Mouse (Mus musculus) cerebellum, postnatal 36 days (tissue): Measurements from ENCODE around the gene Map3k6.
A peak's percentile ranks its signal among the peaks of the same experiment; 100 is the strongest.

Experiments used
- DNase-seq, 2 experiments: peaks; one replicate each; pipeline ENCODE4 v3.0.0; 2021 to 2022; ENCODE audit warnings: mixed read lengths in 2 of 2

Map3k6 gene

GRCm38 (mm10) chr4:133256820-133257219 is 16.2 kb downstream of the Map3k6 start:
- no peak for DNase-seq

GRCm38 (mm10) chr4:133257230-133257629 is 16.6 kb downstream of the Map3k6 start:
- no peak for DNase-seq

GRCm38 (mm10) chr4:133257798-133258408 is 17.3 kb downstream of the Map3k6 start:
- DNase-seq, result no peak

- no peak for DNase-seq
Measured at GRCm38 (mm10) chr4:133261641-133262374, 21.2 kb downstream of the Map3k6 start.

- no peak for DNase-seq
Measured at GRCm38 (mm10) chr4:133262375-133262765, 21.8 kb downstream of the Map3k6 start.

GRCm38 (mm10) chr4:133262882-133263281 is 22.3 kb downstream of the Map3k6 start, which contains the start of gene Sytl1:
Gene Sytl1 (minus strand): TSS chr4:133263113.
- no peak for DNase-seq

- no peak for DNase-seq
Measured at GRCm38 (mm10) chr4:133263756-133264155, 23.1 kb downstream of the Map3k6 start.

- no peak for DNase-seq
Measured at GRCm38 (mm10) chr4:133264559-133264958, 23.9 kb downstream of the Map3k6 start.

- no peak for DNase-seq
Measured at GRCm38 (mm10) chr4:133265297-133265696, 24.7 kb downstream of the Map3k6 start.

GRCm38 (mm10) chr4:133265759-133266158 is 25.1 kb downstream of the Map3k6 start:
- DNase-seq, result no peak

- DNase-seq, result no peak
Measured at GRCm38 (mm10) chr4:133266248-133266880, 25.7 kb downstream of the Map3k6 start.

- DNase-seq, result no peak
Measured at GRCm38 (mm10) chr4:133268931-133269330, 28.3 kb downstream of the Map3k6 start.

GRCm38 (mm10) chr4:133269596-133269995 is 29.0 kb downstream of the Map3k6 start:
- no peak for DNase-seq

- DNase-seq, result no peak
Measured at GRCm38 (mm10) chr4:133270929-133271328, 30.3 kb downstream of the Map3k6 start.

- peak; percentile 94 to 96 for DNase-seq
Measured at GRCm38 (mm10) chr4:133277104-133278026, 36.7 kb downstream of the Map3k6 start, which contains the start of gene Tmem222. Gene Tmem222 (minus strand): TSS chr4:133277792.

- DNase-seq, result no peak
Measured at GRCm38 (mm10) chr4:133278067-133278466, 37.4 kb downstream of the Map3k6 start.

GRCm38 (mm10) chr4:133278482-133278881 is 37.9 kb downstream of the Map3k6 start:
- DNase-seq, result no peak

- no peak for DNase-seq
Measured at GRCm38 (mm10) chr4:133281513-133281912, 40.9 kb downstream of the Map3k6 start.

- peak; percentile 24 to 28 for DNase-seq
Measured at GRCm38 (mm10) chr4:133281951-133282481, 41.4 kb downstream of the Map3k6 start.

- DNase-seq, result no peak
Measured at GRCm38 (mm10) chr4:133282656-133283055, 42.0 kb downstream of the Map3k6 start.

- DNase-seq, result no peak
Measured at GRCm38 (mm10) chr4:133285299-133285698, 44.7 kb downstream of the Map3k6 start.

- no peak for DNase-seq
Measured at GRCm38 (mm10) chr4:133285950-133286349, 45.3 kb downstream of the Map3k6 start.
